Mouse (Mus musculus): ENCODE results near the gene Gbp9.
"Not testable (repeated sequence)": the region's sequence is repeated elsewhere in the genome, so short reads cannot be mapped to it uniquely, and the experiment has no call there.

- TF ChIP-seq CTCF, POLR2A (IDR thresholded peaks at IDR 0.05; ENCODE audit: insufficient read depth, low read depth, low read length): not testable (repeated sequence)
Measured at GRCm38 (mm10) chr5:105110271-105110852, 29.0 kb downstream of the Gbp9 start.

All from olfactory bulb, adult 2 months (tissue).